In genomic region chr12:30160475-30160874, GRCm38 (mm10) we compare ENCODE assay signal across 10 mouse cellular contexts. TPM values are rescaled to one million over a fixed set of nuclear protein-coding genes. Genes with fewer than 3 reads are reported as not detected.
DNase-seq lines count a peak whose midpoint lies in the region; ATAC-seq and TF ChIP-seq lines count a peak whose summit lies in the region.
"Had no signal": no experiment of that assay in that cellular context is flagged by ENCODE, and none has a peak within 500 bp of the region (broad histone marks: within the 10 kb centered on the region; RNA-seq: fewer than 3 reads in every experiment).

No protein-coding gene starts in this region.

- no peak overlapping the region for H3K27ac ChIP-seq in midbrain, embryonic 14.5 days (replicated peaks; ENCODE audit: low read depth, low read length)
- H3K27ac ChIP-seq in midbrain, embryonic 11.5 days (ENCODE audit: low read depth, low read length) = no peak overlapping the region
- no peak overlapping the region for H3K27ac ChIP-seq in kidney, adult 2 months (ENCODE audit: insufficient read depth, low read depth, low read length)

- H3K4me3 ChIP-seq in midbrain, embryonic 14.5 days (replicated peaks; ENCODE audit: low read depth, low read length) = no peak overlapping the region
- H3K4me3 ChIP-seq in midbrain, embryonic 11.5 days (ENCODE audit: low read depth, low read length) = no peak overlapping the region
- H3K4me3 ChIP-seq in kidney, adult 2 months (ENCODE audit: insufficient read depth, low read depth, low read length) = no peak overlapping the region

- no peaks in the 10 kb centered on the region for H3K9me3 ChIP-seq in midbrain, embryonic 14.5 days (ENCODE audit: control insufficient read depth, low read length)
- H3K9me3 ChIP-seq in midbrain, embryonic 11.5 days (ENCODE audit: control insufficient read depth, low read length) = no peaks in the 10 kb centered on the region

- no peak overlapping the region for H3K4me2 ChIP-seq in midbrain, embryonic 14.5 days (ENCODE audit: low read length)
- no peak overlapping the region for H3K4me2 ChIP-seq in midbrain, embryonic 11.5 days

- no peak for TF ChIP-seq CTCF in kidney, adult 2 months (conservative IDR thresholded peaks at IDR 0.05; ENCODE audit: insufficient read depth, insufficient read length, low read depth, low read length)

- H3K36me3 ChIP-seq in midbrain, embryonic 14.5 days (ENCODE audit: control insufficient read depth, insufficient read depth, low read length) = no peaks in the 10 kb centered on the region
- no peaks in the 10 kb centered on the region for H3K36me3 ChIP-seq in midbrain, embryonic 11.5 days (ENCODE audit: control insufficient read depth, insufficient read depth, low read length)
- H3K36me3 ChIP-seq in kidney, adult 2 months (ENCODE audit: control insufficient read depth, insufficient read depth, low read length) = no peaks in the 10 kb centered on the region

- no peaks in the 10 kb centered on the region for H3K27me3 ChIP-seq in midbrain, embryonic 14.5 days (ENCODE audit: control insufficient read depth, insufficient read depth, low read length)
- no peaks in the 10 kb centered on the region for H3K27me3 ChIP-seq in midbrain, embryonic 11.5 days (ENCODE audit: control insufficient read depth, insufficient read depth, low read length)
- no peaks in the 10 kb centered on the region for H3K27me3 ChIP-seq in kidney, adult 2 months (replicated peaks; ENCODE audit: control insufficient read depth, insufficient read depth, low read length)

- WGBS in midbrain, embryonic 14.5 days = 93% methylated on average over 3 of the region's 3 CpGs
- WGBS in midbrain, embryonic 11.5 days = 86% methylated on average over 3 of the region's 3 CpGs
- 64% methylated on average over 3 of the region's 3 CpGs for WGBS in kidney, adult 2 months

- no peak overlapping the region for H3K9ac ChIP-seq in midbrain, embryonic 14.5 days (replicated peaks; ENCODE audit: low read length)
- no peak overlapping the region for H3K9ac ChIP-seq in midbrain, embryonic 11.5 days (ENCODE audit: low read length)
- H3K9ac ChIP-seq: liver, postnatal 0 days had no signal

- no peak for ATAC-seq in midbrain, embryonic 14.5 days (ENCODE audit: low FRiP score, low TSS enrichment)
- ATAC-seq in midbrain, embryonic 11.5 days (ENCODE audit: low FRiP score) = no peak
- ATAC-seq: liver, postnatal 0 days had no signal

- no peak for TF ChIP-seq POLR2A in kidney, adult 2 months (IDR thresholded peaks at IDR 0.05; ENCODE audit: low read depth, low read length)

- DNase-seq in embryo, embryonic 10.5 days (ENCODE audit: low spot score) = peak; percentile 1
- no peak for DNase-seq in embryo, embryonic 10 days (ENCODE audit: low spot score)
- peak; percentile 18 for DNase-seq in midbrain, embryonic 14.5 days
- DNase-seq in midbrain, embryonic 11.5 days (ENCODE audit: low spot score, missing footprints) = no peak
- DNase-seq in kidney, adult 2 months = peak; percentile 36
- DNase-seq in ovary, postnatal 14 days (ENCODE audit: low spot score) = peak; percentile 23
- no peak for DNase-seq in thymus, postnatal 10 days (ENCODE audit: low spot score in 2 of 2)
- no peak for DNase-seq in B cell, adult 2 months
- DNase-seq: liver, postnatal 0 days; thymus, adult 18-20 months had no signal

- H3K4me1 ChIP-seq in midbrain, embryonic 14.5 days (ENCODE audit: control insufficient read depth, insufficient read depth, low read length) = no peaks in the 10 kb centered on the region
- no peaks in the 10 kb centered on the region for H3K4me1 ChIP-seq in midbrain, embryonic 11.5 days (ENCODE audit: control insufficient read depth, insufficient read depth, low read length)
- no peaks in the 10 kb centered on the region for H3K4me1 ChIP-seq in kidney, adult 2 months (ENCODE audit: control insufficient read depth, insufficient read depth, low read length)

RNA-seq across cellular contexts. Expression of gene Tpo, which starts 28.1 kb away (rescaled TPM):
- 0.14 and 0.35 TPM in 2 replicates for polyA plus RNA-seq in midbrain, embryonic 14.5 days (2014; fragmentation: Nextera tagmentation; extraction: Ambion mirVana)
- polyA plus RNA-seq in midbrain, embryonic 11.5 days (2014; fragmentation: Nextera tagmentation; extraction: Ambion mirVana) = not detected in 2 replicates
- polyA plus RNA-seq in kidney, adult 2 months (2012; rRNA removed) = not detected in 2 replicates
- polyA plus RNA-seq: liver, postnatal 0 days had no signal

Comparison
In these comparisons a context has a peak if more than half of its experiments do, and no peak if none do; other contexts are left out.
1. DNase-seq: peak in embryo, embryonic 10.5 days (single experiment), midbrain, embryonic 14.5 days (single experiment), kidney, adult 2 months (single experiment) and ovary, postnatal 14 days (single experiment); none in embryo, embryonic 10 days (single experiment), midbrain, embryonic 11.5 days (single experiment), thymus, postnatal 10 days (0 of 2) and B cell, adult 2 months (0 of 2).